Mouse (Mus musculus): ENCODE measurements around the gene Hbp1.

Hbp1 gene

GRCm38 (mm10) chr12:31905696-31906551 lies 44.4 kb downstream of the Hbp1 start:
- no peak for DNase-seq (ENCODE audit: low spot score)

DNA sequence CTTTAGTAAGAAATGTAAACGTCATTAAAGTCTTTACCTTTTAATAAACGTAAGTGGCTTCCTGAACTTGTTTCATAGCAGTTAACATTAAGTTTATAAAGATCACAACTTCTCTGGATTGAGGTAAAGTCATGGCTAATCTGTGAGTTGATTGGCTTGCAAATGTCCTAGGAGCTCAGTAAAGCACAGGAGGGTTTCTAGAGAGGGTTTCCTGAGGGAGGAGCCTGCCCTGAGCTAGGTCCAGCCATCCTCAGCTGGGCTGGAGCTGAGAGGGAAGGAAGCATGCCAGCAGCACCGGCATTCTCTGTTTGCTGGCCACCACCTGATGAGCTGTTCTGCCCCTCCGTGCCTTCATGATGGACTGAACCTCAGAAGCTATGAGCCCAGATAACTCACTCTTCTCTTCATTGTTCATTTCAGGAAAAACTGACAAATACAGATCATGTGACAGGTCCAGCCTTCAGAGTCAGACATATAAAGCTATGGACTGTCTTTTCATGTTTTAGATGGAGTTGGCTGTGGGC lies 49.9 kb downstream of the Hbp1 start:
- DNase-seq (ENCODE audit: low spot score), result no peak

- no peak for DNase-seq (ENCODE audit: low spot score)
Observed at GRCm38 (mm10) chr12:31897456-31897855, 52.9 kb downstream of the Hbp1 start.

DNA sequence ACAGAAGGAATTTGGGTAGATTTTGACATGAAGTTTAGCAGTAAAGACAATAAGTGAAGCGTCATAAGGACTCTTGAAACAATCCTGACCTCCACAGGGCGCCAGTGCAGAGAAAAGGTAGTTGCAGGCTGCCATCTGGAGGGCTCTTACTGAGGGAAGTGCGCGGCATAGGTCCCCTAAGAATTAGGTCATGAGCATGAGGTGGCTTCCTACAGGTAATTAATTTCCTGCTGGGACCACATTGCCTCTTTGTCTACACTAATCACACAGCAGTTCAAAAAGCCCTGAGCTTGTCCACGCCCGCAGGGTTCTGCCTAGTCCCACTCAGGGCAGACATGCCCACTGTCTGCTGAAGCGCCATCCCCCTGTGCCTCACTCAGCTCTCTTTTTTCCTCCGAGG lies 53.3 kb downstream of the Hbp1 start:
- DNase-seq (ENCODE audit: low spot score), result no peak

DNA sequence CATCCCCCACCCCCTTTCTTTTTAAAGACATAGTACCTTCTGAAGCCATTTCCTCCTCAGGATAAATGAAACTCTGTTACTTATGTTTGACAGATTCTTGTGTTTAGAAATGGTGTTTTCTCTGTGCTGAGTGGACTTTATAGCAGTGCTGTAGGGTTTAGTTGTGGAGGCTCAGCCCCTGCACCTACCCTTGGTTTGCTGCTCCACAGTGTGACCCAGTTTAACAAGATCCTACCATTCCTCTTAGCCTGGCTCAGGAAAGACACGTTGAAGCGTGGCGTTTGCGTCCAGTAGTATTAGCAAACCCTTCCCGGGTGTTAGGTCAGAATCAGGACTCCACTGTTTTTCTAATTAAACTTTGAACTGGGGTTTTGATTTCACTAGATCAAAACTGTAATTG lies 54.0 kb downstream of the Hbp1 start:
- DNase-seq (ENCODE audit: low spot score), result no peak

- DNase-seq (ENCODE audit: low spot score), result no peak
Observed at GRCm38 (mm10) chr12:31895888-31896287, 54.4 kb downstream of the Hbp1 start.

GRCm38 (mm10) chr12:31895095-31895734 lies 55.1 kb downstream of the Hbp1 start:
- no peak for DNase-seq (ENCODE audit: low spot score)

- DNase-seq (ENCODE audit: low spot score), result no peak
Observed at GRCm38 (mm10) chr12:31892771-31893170, 57.6 kb downstream of the Hbp1 start.

DNA sequence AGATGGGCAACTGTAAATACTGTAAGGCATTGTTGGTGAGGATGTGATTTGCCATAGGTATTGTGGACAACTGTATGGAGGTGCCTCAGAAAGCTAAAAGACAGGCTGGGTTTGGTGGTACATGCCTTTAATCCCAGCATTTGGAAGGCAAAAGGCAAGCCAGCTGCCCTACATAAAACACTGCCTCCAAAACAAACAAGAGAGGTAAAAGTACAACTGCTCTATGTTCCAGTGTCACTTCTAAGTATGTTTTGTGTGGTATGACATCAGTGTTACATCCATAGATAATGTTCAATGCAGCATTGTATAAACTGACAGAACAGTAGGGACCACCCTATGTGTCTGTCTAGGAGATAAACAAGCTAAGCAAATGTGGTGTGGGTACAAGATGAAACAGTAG lies 58.3 kb downstream of the Hbp1 start:
- DNase-seq (ENCODE audit: low spot score), result no peak

DNA sequence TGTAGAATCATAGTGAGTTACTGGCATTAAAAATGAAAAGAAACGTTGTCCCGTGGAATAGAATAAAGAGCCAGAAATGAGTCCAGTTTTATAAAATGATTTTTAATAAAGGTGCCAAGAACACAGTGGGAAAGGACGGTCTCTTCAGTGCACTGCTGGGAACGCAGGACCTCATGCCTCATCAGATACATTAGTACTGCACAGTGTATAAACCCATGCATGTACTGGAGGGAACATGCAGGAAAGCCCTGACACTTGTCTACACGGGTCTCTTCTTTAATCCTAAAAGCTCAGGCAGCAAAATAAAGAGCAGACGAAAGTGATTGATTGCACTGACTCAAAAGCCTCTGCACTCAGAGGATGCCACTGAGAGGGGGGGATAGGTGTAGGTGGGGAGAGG lies 59.6 kb downstream of the Hbp1 start:
- DNase-seq (ENCODE audit: low spot score), result no peak

- DNase-seq (ENCODE audit: low spot score), result no peak
Observed at GRCm38 (mm10) chr12:31885844-31886606, 64.3 kb downstream of the Hbp1 start.

DNA sequence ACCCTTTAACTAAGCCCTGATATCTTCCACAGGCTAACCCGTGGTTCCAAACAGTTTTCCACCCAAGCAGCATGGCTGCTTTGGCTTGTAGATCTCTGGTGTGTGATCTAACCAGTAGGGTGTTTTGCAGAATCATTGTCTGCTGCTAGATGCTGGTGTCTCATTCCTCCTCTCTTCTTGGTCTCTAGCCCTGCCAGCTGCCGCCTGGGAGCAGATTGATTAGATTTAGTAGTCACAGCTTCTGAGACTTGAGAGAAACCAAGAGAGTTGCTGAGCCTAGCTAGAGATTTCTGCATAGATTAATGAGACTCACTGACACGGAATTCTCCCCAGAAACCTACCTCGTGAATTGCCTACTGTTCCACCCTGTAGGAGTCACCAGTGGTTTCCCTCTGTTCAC lies 65.3 kb downstream of the Hbp1 start:
- DNase-seq (ENCODE audit: low spot score), result no peak

- DNase-seq (ENCODE audit: low spot score), result no peak
Observed at GRCm38 (mm10) chr12:31884365-31884764, 66.0 kb downstream of the Hbp1 start.

GRCm38 (mm10) chr12:31882736-31883135 lies 67.6 kb downstream of the Hbp1 start:
- no peak for DNase-seq (ENCODE audit: low spot score)

DNA sequence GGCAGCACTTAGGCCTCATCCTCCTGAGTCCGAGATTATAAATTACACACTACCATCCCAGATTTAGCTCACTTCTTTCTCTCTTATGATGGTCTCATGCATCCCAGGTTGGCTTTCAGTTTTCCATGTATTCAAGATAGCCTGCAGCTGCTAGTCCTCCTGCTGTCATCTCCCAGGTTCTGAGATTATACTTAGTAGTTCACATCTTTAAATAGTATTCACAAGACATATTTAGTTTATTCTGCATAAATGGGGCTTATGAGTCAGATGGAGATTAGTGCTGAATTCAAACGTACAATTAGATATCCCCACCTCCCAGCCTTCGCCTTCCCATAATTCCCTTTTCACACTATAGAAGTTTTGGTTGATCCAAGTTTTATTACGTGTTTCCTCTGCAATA lies 73.6 kb downstream of the Hbp1 start:
- DNase-seq (ENCODE audit: low spot score), result no peak
